Mouse (Mus musculus): ENCODE measurements around the gene Rpp25l. TPM values are rescaled to one million over a fixed set of nuclear protein-coding genes. Genes with fewer than 3 reads are reported as not detected.

Gene Rpp25l
- total and polyA plus RNA-seq, 3 experiments, result 30.1 to 33.2 (median 32.3) TPM

GRCm38 (mm10) chr4:41670836-41671235 lies 42.5 kb downstream of the Rpp25l start:
- Histone ChIP-seq H3K9ac (ENCODE audit: low read depth, low read length) (no peak overlapping the region), H3K27me3 (ENCODE audit: control insufficient read depth, insufficient read depth, low read length) (no peaks in the 10 kb centered on the region)

GRCm38 (mm10) chr4:41666646-41667045 lies 46.7 kb downstream of the Rpp25l start:
- TF ChIP-seq CTCF (IDR thresholded peaks at IDR 0.05) (no peak), EP300 (IDR thresholded peaks at IDR 0.05; ENCODE audit: insufficient read depth, low read depth, low read length) (no peak), POLR2A (IDR thresholded peaks at IDR 0.05; ENCODE audit: insufficient read depth, low read depth, low read length) (no peak)
- H3K36me3 ChIP-seq (ENCODE audit: control insufficient read depth, insufficient read depth, low read length), result no peaks in the 10 kb centered on the region
- H3K4me1 ChIP-seq (ENCODE audit: control insufficient read depth, insufficient read depth, low read length), result no peaks in the 10 kb centered on the region; the same call in 1 of the 2 replicates
- DNase-seq, result peak in 1 of 2 experiments; percentile 20
- no peaks in the 10 kb centered on the region for H3K79me2 ChIP-seq (replicated peaks; ENCODE audit: control insufficient read depth, insufficient read depth, low read length)
- 71% methylated on average over 11 of the region's 11 CpGs for WGBS
- H3K27ac ChIP-seq, result no peak overlapping the region
- no peak overlapping the region for H3K9ac ChIP-seq (ENCODE audit: low read depth, low read length)
- no peak overlapping the region for H3K4me3 ChIP-seq
- H3K27me3 ChIP-seq (ENCODE audit: control insufficient read depth, insufficient read depth, low read length), result no peaks in the 10 kb centered on the region
- intact Hi-C loops (cut with DNase I), result no loop called here

More at GRCm38 (mm10) chr4:41670836-41671235, 42.5 kb downstream of the Rpp25l start:
- no peak overlapping the region for H3K27ac ChIP-seq
- no peaks in the 10 kb centered on the region for H3K4me1 ChIP-seq (ENCODE audit: control insufficient read depth, insufficient read depth, low read length)
- H3K4me3 ChIP-seq, result no peak overlapping the region
- TF ChIP-seq CTCF (IDR thresholded peaks at IDR 0.05) (no peak), POLR2A (IDR thresholded peaks at IDR 0.05; ENCODE audit: insufficient read depth, low read depth, low read length) (no peak), EP300 (IDR thresholded peaks at IDR 0.05; ENCODE audit: insufficient read depth, low read depth, low read length) (no peak)
- no peaks in the 10 kb centered on the region for H3K79me2 ChIP-seq (replicated peaks; ENCODE audit: control insufficient read depth, insufficient read depth, low read length)
- no peak for DNase-seq
- 90% methylated on average over 18 of the region's 18 CpGs for WGBS
- intact Hi-C loops (cut with DNase I), result no loop called here
- H3K36me3 ChIP-seq (ENCODE audit: control insufficient read depth, insufficient read depth, low read length), result no peaks in the 10 kb centered on the region

- no peak for TF ChIP-seq CTCF (IDR thresholded peaks at IDR 0.05)
- no peak for TF ChIP-seq EP300 (IDR thresholded peaks at IDR 0.05; ENCODE audit: insufficient read depth, low read depth, low read length)
- TF ChIP-seq POLR2A (IDR thresholded peaks at IDR 0.05; ENCODE audit: insufficient read depth, low read depth, low read length), result no peak
- intact Hi-C loops (cut with DNase I), result no loop called here
- H3K27ac ChIP-seq, result no peak overlapping the region
- WGBS, result 20% methylated on average over 8 of the region's 8 CpGs
- no peak overlapping the region for H3K9ac ChIP-seq (ENCODE audit: low read depth, low read length)
- H3K4me1 ChIP-seq (ENCODE audit: control insufficient read depth, insufficient read depth, low read length), result no peaks in the 10 kb centered on the region; the same call in 1 of the 2 replicates
- no peaks in the 10 kb centered on the region for H3K79me2 ChIP-seq (replicated peaks; ENCODE audit: control insufficient read depth, insufficient read depth, low read length)
- H3K4me3 ChIP-seq, result no peak overlapping the region
- DNase-seq, result no peak
- no peaks in the 10 kb centered on the region for H3K27me3 ChIP-seq (ENCODE audit: control insufficient read depth, insufficient read depth, low read length)
- no peaks in the 10 kb centered on the region for H3K36me3 ChIP-seq (ENCODE audit: control insufficient read depth, insufficient read depth, low read length)
These were observed 48.2 kb downstream of the Rpp25l start for GRCm38 (mm10) chr4:41665009-41665675.

GRCm38 (mm10) chr4:41664533-41664932 lies 48.8 kb downstream of the Rpp25l start:
- H3K27me3 ChIP-seq (ENCODE audit: control insufficient read depth, insufficient read depth, low read length), result no peaks in the 10 kb centered on the region
- TF ChIP-seq POLR2A (IDR thresholded peaks at IDR 0.05; ENCODE audit: insufficient read depth, low read depth, low read length) (no peak), EP300 (IDR thresholded peaks at IDR 0.05; ENCODE audit: insufficient read depth, low read depth, low read length) (no peak), CTCF (IDR thresholded peaks at IDR 0.05) (no peak)
- H3K79me2 ChIP-seq (replicated peaks; ENCODE audit: control insufficient read depth, insufficient read depth, low read length), result no peaks in the 10 kb centered on the region
- no peaks in the 10 kb centered on the region for H3K36me3 ChIP-seq (ENCODE audit: control insufficient read depth, insufficient read depth, low read length)
- H3K27ac ChIP-seq, result no peak overlapping the region
- no peak overlapping the region for H3K4me3 ChIP-seq
- 43% methylated on average over 7 of the region's 7 CpGs for WGBS
- H3K4me1 ChIP-seq (ENCODE audit: control insufficient read depth, insufficient read depth, low read length), result no peaks in the 10 kb centered on the region; the same call in 1 of the 2 replicates
- no peak overlapping the region for H3K9ac ChIP-seq (ENCODE audit: low read depth, low read length)
- DNase-seq, result no peak
- intact Hi-C loops (cut with DNase I), result no loop called here

- intact Hi-C loops (cut with DNase I), result no loop called here
- 61% methylated on average over 9 of the region's 9 CpGs for WGBS
- Histone ChIP-seq H3K36me3 (ENCODE audit: control insufficient read depth, insufficient read depth, low read length) (no peaks in the 10 kb centered on the region), H3K27me3 (ENCODE audit: control insufficient read depth, insufficient read depth, low read length) (no peaks in the 10 kb centered on the region), H3K4me3 (no peak overlapping the region), H3K9ac (ENCODE audit: low read depth, low read length) (no peak overlapping the region), H3K79me2 (replicated peaks; ENCODE audit: control insufficient read depth, insufficient read depth, low read length) (no peaks in the 10 kb centered on the region), H3K27ac (no peak overlapping the region), H3K4me1 (ENCODE audit: control insufficient read depth, insufficient read depth, low read length) (no peaks in the 10 kb centered on the region; the same call in 1 of the 2 replicates)
- DNase-seq, result no peak
- TF ChIP-seq POLR2A (IDR thresholded peaks at IDR 0.05; ENCODE audit: insufficient read depth, low read depth, low read length) (no peak), EP300 (IDR thresholded peaks at IDR 0.05; ENCODE audit: insufficient read depth, low read depth, low read length) (no peak), CTCF (IDR thresholded peaks at IDR 0.05) (no peak)
These were observed 49.7 kb downstream of the Rpp25l start for GRCm38 (mm10) chr4:41663614-41664013.

GRCm38 (mm10) chr4:41662723-41663122 lies 50.6 kb downstream of the Rpp25l start:
- H3K36me3 ChIP-seq (ENCODE audit: control insufficient read depth, insufficient read depth, low read length), result no peaks in the 10 kb centered on the region
- H3K9ac ChIP-seq (ENCODE audit: low read depth, low read length), result no peak overlapping the region
- H3K27ac ChIP-seq, result no peak overlapping the region
- WGBS, result 82% methylated on average over 11 of the region's 11 CpGs
- no peaks in the 10 kb centered on the region; the same call in 1 of the 2 replicates for H3K4me1 ChIP-seq (ENCODE audit: control insufficient read depth, insufficient read depth, low read length)
- H3K27me3 ChIP-seq (ENCODE audit: control insufficient read depth, insufficient read depth, low read length), result no peaks in the 10 kb centered on the region
- intact Hi-C loops (cut with DNase I), result no loop called here
- no peak for DNase-seq
- H3K79me2 ChIP-seq (replicated peaks; ENCODE audit: control insufficient read depth, insufficient read depth, low read length), result no peaks in the 10 kb centered on the region
- H3K4me3 ChIP-seq, result no peak overlapping the region
- TF ChIP-seq EP300 (IDR thresholded peaks at IDR 0.05; ENCODE audit: insufficient read depth, low read depth, low read length) (no peak), CTCF (IDR thresholded peaks at IDR 0.05) (no peak), POLR2A (IDR thresholded peaks at IDR 0.05; ENCODE audit: insufficient read depth, low read depth, low read length) (no peak)

Other genes starting within 250 kb of the Rpp25l start
- under 1 TPM; 0.10 to 0.70 TPM for gene Kif24, start 248.6 kb downstream of the Rpp25l start, total RNA-seq (2021)
- gene Kif24, start 248.6 kb downstream of the Rpp25l start, polyA plus RNA-seq (2012; rRNA removed), result 0.29 and 0.41 TPM in 2 replicates
- gene Nudt2, start 248.4 kb downstream of the Rpp25l start, total RNA-seq (2021), result 10 to 100 TPM; 27.5 to 30.8 TPM
- 28.9 and 41.9 TPM in 2 replicates for gene Nudt2, start 248.4 kb downstream of the Rpp25l start, polyA plus RNA-seq (2012; rRNA removed)
- 10 to 100 TPM; 11.6 to 12.0 TPM for gene AI464131, start 210.5 kb downstream of the Rpp25l start, total RNA-seq (2021)
- 7.6 and 11.0 TPM in 2 replicates for gene AI464131, start 210.5 kb downstream of the Rpp25l start, polyA plus RNA-seq (2012; rRNA removed)
- gene 1110017D15Rik, start 196.2 kb downstream of the Rpp25l start, total RNA-seq (2021), result not detected
- gene 1110017D15Rik, start 196.2 kb downstream of the Rpp25l start, polyA plus RNA-seq (2012; rRNA removed), result 0.94 and 3.2 TPM in 2 replicates
- gene Fam219a, start 144.0 kb downstream of the Rpp25l start, total RNA-seq (2021), result 10 to 100 TPM; 13.4 to 14.4 TPM
- gene Fam219a, start 144.0 kb downstream of the Rpp25l start, polyA plus RNA-seq (2012; rRNA removed), result 15.8 and 18.4 TPM in 2 replicates
- 1 to 10 TPM in 1 of 2 experiments, under 1 TPM in 1; 0.94 to 2.3 TPM for gene Dnaic1, start 143.8 kb downstream of the Rpp25l start, total RNA-seq (2021)
- 7.3 and 8.6 TPM in 2 replicates for gene Dnaic1, start 143.8 kb downstream of the Rpp25l start, polyA plus RNA-seq (2012; rRNA removed)
- gene Enho, start 73.2 kb downstream of the Rpp25l start, total RNA-seq (2021), result 1 to 10 TPM; 8.1 to 8.3 TPM
- 20.4 and 22.3 TPM in 2 replicates for gene Enho, start 73.2 kb downstream of the Rpp25l start, polyA plus RNA-seq (2012; rRNA removed)
- 1 to 10 TPM; 4.1 to 5.4 TPM for gene Cntfr, start 16.4 kb downstream of the Rpp25l start, total RNA-seq (2021)
- gene Cntfr, start 16.4 kb downstream of the Rpp25l start, polyA plus RNA-seq (2012; rRNA removed), result 8.5 and 11.4 TPM in 2 replicates
- gene Il11ra1, start 13.5 kb downstream of the Rpp25l start, total RNA-seq (2021), result 10 to 100 TPM; 88.2 to 99.3 TPM
- 79.9 and 108 TPM in 2 replicates for gene Il11ra1, start 13.5 kb downstream of the Rpp25l start, polyA plus RNA-seq (2012; rRNA removed)
- 10 to 100 TPM; 68.4 to 75.7 TPM for gene Dctn3, start 9.6 kb upstream of the Rpp25l start, total RNA-seq (2021)
- 49.1 and 54.3 TPM in 2 replicates for gene Dctn3, start 9.6 kb upstream of the Rpp25l start, polyA plus RNA-seq (2012; rRNA removed)
- gene Arid3c, start 17.6 kb upstream of the Rpp25l start, total RNA-seq (2021), result not detected
- gene Arid3c, start 17.6 kb upstream of the Rpp25l start, polyA plus RNA-seq (2012; rRNA removed), result not detected in 2 replicates
- gene Galt, start 41.7 kb upstream of the Rpp25l start, total RNA-seq (2021), result 10 to 100 TPM; 42.5 to 52.7 TPM
- 136 and 137 TPM in 2 replicates for gene Galt, start 41.7 kb upstream of the Rpp25l start, polyA plus RNA-seq (2012; rRNA removed)
- 10 to 100 TPM; 19.6 to 20.7 TPM for gene Sigmar1, start 42.6 kb upstream of the Rpp25l start, total RNA-seq (2021)
- 33.2 and 47.7 TPM in 2 replicates for gene Sigmar1, start 42.6 kb upstream of the Rpp25l start, polyA plus RNA-seq (2012; rRNA removed)
- 10 to 100 TPM; 17.7 to 20.2 TPM for gene Ccl27a, start 60.7 kb upstream of the Rpp25l start, total RNA-seq (2021)
- 23.0 and 23.6 TPM in 2 replicates for gene Ccl27a, start 60.7 kb upstream of the Rpp25l start, polyA plus RNA-seq (2012; rRNA removed)
- gene Gm21541, start 190.1 kb upstream of the Rpp25l start, total RNA-seq (2021), result not detected
- gene Gm21541, start 190.1 kb upstream of the Rpp25l start, polyA plus RNA-seq (2012; rRNA removed), result 4.4 and 7.2 TPM in 2 replicates
- under 1 TPM in 1 of 2 experiments, not detected in 1; 0.50 TPM for gene Gm20878, start 228.0 kb upstream of the Rpp25l start, total RNA-seq (2021)
- gene Gm20878, start 228.0 kb upstream of the Rpp25l start, polyA plus RNA-seq (2012; rRNA removed), result 0.41 and 1.00 TPM in 2 replicates